Mouse (Mus musculus) myocyte (in vitro differentiated cells): ENCODE data around the gene Galnt7. TPM values are rescaled to one million over a fixed set of nuclear protein-coding genes. Genes with fewer than 3 reads are reported as not detected.

Experiments
- H3K27me3 ChIP-seq: one replicate; pipeline ENCODE4 v1.6.1; 2011; ENCODE audit not compliant: control insufficient read depth, insufficient read depth, insufficient read length
- H3K36me3 ChIP-seq: one replicate; pipeline ENCODE4 v1.6.1; 2011; ENCODE audit not compliant: control insufficient read depth, insufficient read depth
- H3K4me2 ChIP-seq: one replicate; pipeline ENCODE4 v1.6.1; 2011; ENCODE audit warnings: low read depth, control low read depth
- H3K4me3 ChIP-seq: one replicate; pipeline ENCODE4 v1.5.1; 2011; ENCODE audit warnings: mild to moderate bottlenecking, control low read depth, moderate library complexity
- H3K79me2 ChIP-seq: one replicate; pipeline ENCODE4 v1.6.1; 2011; ENCODE audit not compliant: control insufficient read depth, insufficient read depth
- H3ac ChIP-seq: one replicate; pipeline ENCODE4 v1.6.1; 2011; ENCODE audit not compliant: control insufficient read depth, insufficient read length
- CEBPB ChIP-seq: IDR thresholded peaks from 2 replicates; pipeline ENCODE4 v1.6.1; 2011; ENCODE audit warnings: mild to moderate bottlenecking, moderate library complexity; ENCODE audit not compliant: poor library complexity, insufficient read depth, severe bottlenecking
- E2F4 ChIP-seq: IDR thresholded peaks from one replicate; pipeline ENCODE4 v1.6.1; 2011; ENCODE audit warnings: mild to moderate bottlenecking, control low read depth, moderate library complexity; ENCODE audit not compliant: insufficient read depth
- MAX ChIP-seq: IDR thresholded peaks from one replicate; pipeline ENCODE4 v1.6.1; 2011; ENCODE audit warnings: low read depth, mild to moderate bottlenecking, control low read depth
- MYOD1 ChIP-seq, 3 experiments: IDR thresholded peaks; one replicate each; pipeline ENCODE4 v1.6.1; 2011; ENCODE audit warnings: control low read depth in 2 of 3, low read depth in 2 of 3, mild to moderate bottlenecking in 2 of 3, moderate library complexity in 1 of 3; ENCODE audit not compliant: insufficient read length in 2 of 3, control insufficient read depth in 1 of 3
- MYOG ChIP-seq, 3 experiments: IDR thresholded peaks; one replicate each; pipeline ENCODE4 v1.6.1; 2011; ENCODE audit warnings: control low read depth in 2 of 3, low read depth in 2 of 3, mild to moderate bottlenecking in 2 of 3; ENCODE audit not compliant: insufficient read length in 2 of 3, control insufficient read depth in 1 of 3, insufficient read depth in 1 of 3
- POLR2A ChIP-seq: IDR thresholded peaks from one replicate; pipeline ENCODE4 v1.6.1; 2011; ENCODE audit warnings: low read depth, mild to moderate bottlenecking, control low read depth, moderate library complexity; ENCODE audit not compliant: insufficient read length
- POLR2AphosphoS2 ChIP-seq: IDR thresholded peaks from one replicate; pipeline ENCODE4 v1.6.1; 2011; ENCODE audit warnings: low read depth, control low read depth; ENCODE audit not compliant: insufficient read length
- REST ChIP-seq: IDR thresholded peaks from one replicate; pipeline ENCODE4 v1.6.1; 2011; ENCODE audit warnings: mild to moderate bottlenecking, control low read depth, moderate library complexity; ENCODE audit not compliant: insufficient read depth, insufficient read length
- SRF ChIP-seq: IDR thresholded peaks from one replicate; pipeline ENCODE4 v1.6.1; 2011; ENCODE audit warnings: low read depth; ENCODE audit not compliant: control insufficient read depth, insufficient read length
- TCF12 ChIP-seq: IDR thresholded peaks from one replicate; pipeline ENCODE4 v1.6.1; 2011; ENCODE audit warnings: mild to moderate bottlenecking, control low read depth; ENCODE audit not compliant: poor library complexity, insufficient read depth, severe bottlenecking
- TCF3 ChIP-seq: IDR thresholded peaks from one replicate; pipeline ENCODE4 v1.6.1; 2011; ENCODE audit warnings: low read depth, control low read depth; ENCODE audit not compliant: insufficient read length
- USF1 ChIP-seq: IDR thresholded peaks from one replicate; pipeline ENCODE4 v1.6.1; 2011; ENCODE audit warnings: low read depth, mild to moderate bottlenecking, control low read depth, moderate library complexity
- polyA plus RNA-seq: library from polyadenylated mRNA; unstranded; fragments of >200 nt; fragmentation: generic; extraction: Trizol; gene quantifications from one replicate; pipeline ENCODE4 v1.2.1, GENCODE M21; 2012; ENCODE audit warnings: missing spikeins

The Galnt7 gene
- polyA plus RNA-seq, 1 experiment: 3.1 TPM

- no peaks in the 10 kb centered on the region for H3K27me3 ChIP-seq
- TF ChIP-seq SRF (no peak), MAX (no peak), CEBPB (no peak), REST (no peak)
- no peaks in the 10 kb centered on the region for H3K36me3 ChIP-seq
- H3ac ChIP-seq: no peak overlapping the region
- H3K4me3 ChIP-seq: no peak overlapping the region
- H3K4me2 ChIP-seq: no peak overlapping the region
- no peaks in the 10 kb centered on the region for H3K79me2 ChIP-seq
Measured at GRCm38 (mm10) chr8:57577301-57577700, 75.5 kb downstream of the Galnt7 start.

DNA sequence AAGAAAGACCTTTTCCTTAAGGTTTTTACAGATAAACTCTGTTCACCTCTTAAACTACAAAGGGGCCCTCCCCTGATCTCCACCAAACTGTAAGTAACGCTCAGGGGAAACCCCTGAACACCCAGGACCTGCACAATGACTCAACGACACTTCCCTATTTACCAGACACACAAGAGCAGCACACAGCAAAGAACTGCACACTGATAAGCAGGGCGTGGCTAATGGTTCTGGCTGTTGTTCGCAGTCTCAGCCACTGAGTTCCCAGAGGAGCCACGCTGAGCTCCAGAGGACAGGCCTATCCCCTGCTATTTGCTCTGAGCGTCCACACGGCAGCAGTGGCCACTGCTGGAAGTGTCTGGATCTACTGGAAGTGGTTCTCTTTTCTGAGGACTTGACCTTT lies 76.6 kb downstream of the Galnt7 start:
- no peak overlapping the region for H3ac ChIP-seq
- H3K79me2 ChIP-seq: no peaks in the 10 kb centered on the region
- TF ChIP-seq TCF3: no peak
- TF ChIP-seq MYOG (IDR thresholded peaks at IDR 0.05; ENCODE audit: control insufficient read depth in 1 of 3, insufficient read depth in 1 of 3, insufficient read length in 2 of 3, low read depth in 2 of 3): no peak
- TF ChIP-seq CEBPB: no peak
- no peak for TF ChIP-seq USF1
- no peak for TF ChIP-seq TCF12
- TF ChIP-seq POLR2A: no peak
- no peak for TF ChIP-seq E2F4
- TF ChIP-seq REST: no peak
- no peak for TF ChIP-seq MAX
- TF ChIP-seq MYOD1 (IDR thresholded peaks at IDR 0.05; ENCODE audit: control insufficient read depth in 1 of 3, insufficient read length in 2 of 3, low read depth in 2 of 3): no peak
- TF ChIP-seq POLR2AphosphoS2: no peak
- TF ChIP-seq SRF: no peak
- H3K4me3 ChIP-seq: no peak overlapping the region
- no peaks in the 10 kb centered on the region for H3K36me3 ChIP-seq
- no peak overlapping the region for H3K4me2 ChIP-seq
- H3K27me3 ChIP-seq: no peaks in the 10 kb centered on the region

DNA sequence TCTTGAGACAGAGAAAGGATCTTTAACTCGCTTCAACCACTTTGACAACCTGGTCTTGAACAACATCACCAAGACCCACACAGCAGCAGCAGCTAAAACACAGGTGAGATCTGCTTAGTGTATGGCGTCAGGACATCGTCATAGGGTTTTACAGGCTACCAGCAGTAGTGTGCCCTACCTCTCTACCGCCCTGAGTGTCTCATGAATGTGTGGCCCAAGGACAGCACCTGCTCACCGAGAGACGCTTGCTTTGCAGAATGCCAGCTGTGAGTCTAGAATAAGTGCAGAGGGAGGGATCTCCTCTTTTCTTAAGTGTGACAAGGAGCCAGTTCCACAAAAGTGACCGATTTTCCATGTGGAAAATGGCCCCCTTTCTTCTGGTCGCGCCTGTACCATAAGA lies 77.5 kb downstream of the Galnt7 start:
- Histone ChIP-seq H3K79me2 (no peaks in the 10 kb centered on the region), H3K27me3 (no peaks in the 10 kb centered on the region), H3K4me3 (no peak overlapping the region), H3ac (no peak overlapping the region), H3K4me2 (no peak overlapping the region), H3K36me3 (no peaks in the 10 kb centered on the region)
- no peak for TF ChIP-seq SRF
- TF ChIP-seq MYOG (IDR thresholded peaks at IDR 0.05; ENCODE audit: control insufficient read depth in 1 of 3, insufficient read depth in 1 of 3, insufficient read length in 2 of 3, low read depth in 2 of 3): no peak
- TF ChIP-seq REST: no peak
- TF ChIP-seq E2F4: no peak
- no peak for TF ChIP-seq TCF12
- TF ChIP-seq CEBPB: no peak
- TF ChIP-seq MAX: no peak
- no peak for TF ChIP-seq POLR2AphosphoS2
- TF ChIP-seq POLR2A: no peak
- TF ChIP-seq TCF3: no peak
- TF ChIP-seq USF1: no peak
- TF ChIP-seq MYOD1 (IDR thresholded peaks at IDR 0.05; ENCODE audit: control insufficient read depth in 1 of 3, insufficient read length in 2 of 3, low read depth in 2 of 3): no peak

GRCm38 (mm10) chr8:57574398-57574797 lies 78.4 kb downstream of the Galnt7 start:
- no peaks in the 10 kb centered on the region for H3K27me3 ChIP-seq
- no peaks in the 10 kb centered on the region for H3K36me3 ChIP-seq
- H3K4me2 ChIP-seq: no peak overlapping the region
- TF ChIP-seq POLR2AphosphoS2: no peak
- TF ChIP-seq CEBPB: no peak
- no peak for TF ChIP-seq TCF3
- TF ChIP-seq REST: no peak
- TF ChIP-seq POLR2A: no peak
- no peak for TF ChIP-seq E2F4
- TF ChIP-seq USF1: no peak
- TF ChIP-seq SRF: no peak
- no peak for TF ChIP-seq MYOD1 (IDR thresholded peaks at IDR 0.05; ENCODE audit: control insufficient read depth in 1 of 3, insufficient read length in 2 of 3, low read depth in 2 of 3)
- TF ChIP-seq TCF12: no peak
- no peak for TF ChIP-seq MYOG (IDR thresholded peaks at IDR 0.05; ENCODE audit: control insufficient read depth in 1 of 3, insufficient read depth in 1 of 3, insufficient read length in 2 of 3, low read depth in 2 of 3)
- no peak for TF ChIP-seq MAX
- H3K4me3 ChIP-seq: no peak overlapping the region
- H3ac ChIP-seq: no peak overlapping the region
- H3K79me2 ChIP-seq: no peaks in the 10 kb centered on the region

GRCm38 (mm10) chr8:57573844-57574243 lies 79.0 kb downstream of the Galnt7 start:
- Histone ChIP-seq H3ac (no peak overlapping the region), H3K4me3 (no peak overlapping the region), H3K36me3 (no peaks in the 10 kb centered on the region), H3K79me2 (no peaks in the 10 kb centered on the region), H3K27me3 (no peaks in the 10 kb centered on the region), H3K4me2 (no peak overlapping the region)
- TF ChIP-seq USF1 (no peak), REST (no peak), TCF12 (no peak), CEBPB (no peak), MYOD1 (IDR thresholded peaks at IDR 0.05; ENCODE audit: control insufficient read depth in 1 of 3, insufficient read length in 2 of 3, low read depth in 2 of 3) (no peak)
